Mouse (Mus musculus) embryonic facial prominence, embryonic 14.5 days (tissue): ENCODE measurements around the gene Rfk. TPM values are rescaled to one million over a fixed set of nuclear protein-coding genes. Genes with fewer than 3 reads are reported as not detected.

ENCODE experiments used
- ATAC-seq: fragments of 200-750 bp; cut with Nextera tagmentation; 2 replicates; pipeline ENCODE4 v1.8.0; 2017; ENCODE audit warnings: low read depth, moderate number of reproducible peaks, moderate TSS enrichment
- DNase-seq: peaks from one replicate; pipeline ENCODE4 v3.0.0-alpha.2; 2015; ENCODE audit warnings: low spot score
- H3K27ac ChIP-seq: fragments of 300-500 bp; sonication (generic); replicated peaks from 2 replicates; pipeline ENCODE4 v1.5.1; 2014; ENCODE audit warnings: low read depth, mild to moderate bottlenecking, low read length, moderate library complexity
- H3K27me3 ChIP-seq: fragments of 300-500 bp; sonication (generic); replicated peaks from 2 replicates; pipeline ENCODE4 v1.6.1; 2014; ENCODE audit warnings: low read length; ENCODE audit not compliant: control insufficient read depth, insufficient read depth
- H3K36me3 ChIP-seq: fragments of 300-500 bp; sonication (generic); 2 replicates; pipeline ENCODE4 v1.6.1; 2014; ENCODE audit warnings: low read length, mixed read lengths; ENCODE audit not compliant: control insufficient read depth, insufficient read depth
- H3K4me1 ChIP-seq: fragments of 300-500 bp; sonication (generic); 2 replicates; pipeline ENCODE4 v1.6.1; 2014; ENCODE audit warnings: antibody characterized with exemption, low read length; ENCODE audit not compliant: control insufficient read depth, insufficient read depth
- H3K4me2 ChIP-seq: fragments of 300-500 bp; sonication (generic); 2 replicates; pipeline ENCODE4 v1.6.1; 2014; ENCODE audit warnings: low read depth, mild to moderate bottlenecking, low read length, moderate library complexity, mixed read lengths
- H3K4me3 ChIP-seq: fragments of 300-500 bp; sonication (generic); 2 replicates; pipeline ENCODE4 v1.5.1; 2014; ENCODE audit warnings: low read depth, mild to moderate bottlenecking, low read length
- H3K9ac ChIP-seq: fragments of 300-500 bp; sonication (generic); 2 replicates; pipeline ENCODE4 v1.6.1; 2014; ENCODE audit warnings: low read depth, mild to moderate bottlenecking, low read length, moderate library complexity, mixed read lengths
- H3K9me3 ChIP-seq: fragments of 300-500 bp; sonication (generic); 2 replicates; pipeline ENCODE4 v1.6.1; 2016; ENCODE audit warnings: low read length; ENCODE audit not compliant: control insufficient read depth
- WGBS: fragments of 180-500 bp; shearing (Covaris S2); extraction: QIAGEN DNeasy Blood & Tissue Kit; methylation state at CpG from one replicate; pipeline ENCODE4 v1.1.7; 2014; 5-methylcytosine and 5-hydroxymethylcytosine counted together
- polyA plus RNA-seq: library from polyadenylated mRNA; unstranded; fragments of >200 nt; fragmentation: Nextera tagmentation; extraction: Ambion mirVana; gene quantifications from 2 replicates; pipeline ENCODE4 v1.2.1, GENCODE M21; 2014

The Rfk gene
- polyA plus RNA-seq, 1 experiment from 2014 or later, result 64.7 TPM

DNA sequence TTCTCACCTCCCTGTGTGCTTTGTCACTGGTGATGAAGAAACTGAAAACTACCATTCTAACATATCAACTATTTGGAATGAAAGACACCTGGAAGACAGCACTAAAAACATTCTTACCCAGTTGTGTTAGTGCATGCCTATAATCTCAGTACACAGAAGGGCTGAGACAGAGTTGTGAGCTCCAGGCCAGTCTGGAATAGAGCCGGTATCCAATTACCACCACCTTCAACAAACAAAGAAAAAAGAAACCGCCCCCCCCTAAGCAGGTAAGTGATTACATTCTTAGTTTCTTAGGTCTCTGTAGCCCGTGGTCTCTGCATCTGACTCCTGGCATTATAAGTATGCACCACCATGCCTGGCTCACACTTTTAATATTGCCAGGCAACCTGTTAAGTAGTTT, 977 bp upstream of the Rfk start:
- DNase-seq, result peak; percentile 55
- Histone ChIP-seq H3K4me2 (peak overlapping the region; percentile 55), H3K4me1 (peaks cover 8% of the 10 kb centered on the region), H3K9ac (no peak overlapping the region), H3K4me3 (0 out of 2 replicates have a peak overlapping the region, but pooled peaks have one; percentile 91), H3K27me3 (no peaks in the 10 kb centered on the region), H3K27ac (no peak overlapping the region), H3K9me3 (no peaks in the 10 kb centered on the region), H3K36me3 (peaks cover 10% of the 10 kb centered on the region; the same call in 1 of the 2 replicates)
- peak; percentile 20; the same call in 1 of the 2 replicates for ATAC-seq
- WGBS, result 6% methylated on average over 3 of the region's 3 CpGs

DNA sequence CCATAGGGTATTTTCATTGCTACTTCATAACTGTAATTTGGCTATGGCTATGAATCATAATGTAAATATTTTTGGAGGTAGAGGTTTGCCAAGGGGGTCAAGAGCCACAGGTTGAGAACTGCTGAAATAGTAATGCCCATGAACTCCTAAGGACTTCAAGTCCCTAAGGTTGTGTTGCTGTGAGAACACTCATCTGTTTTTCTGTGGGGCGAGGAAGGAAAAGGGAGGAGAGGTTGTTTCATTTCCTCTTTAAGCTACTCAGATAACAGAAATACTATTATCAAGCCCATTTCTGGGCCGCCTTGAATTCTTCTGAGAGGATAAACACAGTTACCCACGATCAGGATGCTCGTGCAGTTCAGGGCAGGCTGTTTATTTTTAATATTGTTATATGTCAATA, 3.0 kb downstream of the Rfk start:
- H3K4me3 ChIP-seq, result no peak overlapping the region
- H3K4me2 ChIP-seq, result no peak overlapping the region
- no peak overlapping the region for H3K9ac ChIP-seq
- peaks cover 39% of the 10 kb centered on the region for H3K36me3 ChIP-seq
- WGBS, result 85% methylated on average over 4 of the region's 4 CpGs
- H3K9me3 ChIP-seq, result no peaks in the 10 kb centered on the region
- ATAC-seq (no peak), DNase-seq (no peak)
- peaks cover 8% of the 10 kb centered on the region for H3K4me1 ChIP-seq
- no peaks in the 10 kb centered on the region for H3K27me3 ChIP-seq
- no peak overlapping the region for H3K27ac ChIP-seq

DNA sequence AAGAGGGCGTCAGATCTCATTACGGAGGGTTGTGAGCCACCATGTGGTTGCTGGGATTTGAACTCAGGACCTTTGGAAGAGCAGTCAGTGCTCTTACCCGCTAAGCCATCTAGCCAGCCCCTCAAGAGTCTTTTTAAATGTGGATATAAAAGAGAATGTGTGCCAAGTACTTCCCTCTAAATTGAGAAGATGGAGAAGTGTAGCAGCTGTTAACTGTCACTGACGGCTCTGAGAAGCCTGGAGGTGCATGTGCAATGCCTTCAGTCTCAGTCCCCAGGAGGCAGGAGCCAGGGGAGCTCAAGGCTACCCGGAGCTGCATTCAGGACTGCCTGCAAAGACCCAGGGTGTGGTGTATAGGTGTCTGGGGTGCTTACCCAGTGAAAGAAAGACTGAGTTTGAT, 4.1 kb downstream of the Rfk start:
- no peak overlapping the region for H3K4me3 ChIP-seq
- no peak overlapping the region for H3K27ac ChIP-seq
- WGBS, result 72% methylated on average over 5 of the region's 5 CpGs
- H3K4me2 ChIP-seq, result no peak overlapping the region
- H3K36me3 ChIP-seq, result peaks cover 39% of the 10 kb centered on the region
- ATAC-seq (no peak), DNase-seq (no peak)
- H3K9ac ChIP-seq, result no peak overlapping the region
- H3K27me3 ChIP-seq, result no peaks in the 10 kb centered on the region
- H3K4me1 ChIP-seq, result peaks cover 8% of the 10 kb centered on the region
- H3K9me3 ChIP-seq, result no peaks in the 10 kb centered on the region

DNA sequence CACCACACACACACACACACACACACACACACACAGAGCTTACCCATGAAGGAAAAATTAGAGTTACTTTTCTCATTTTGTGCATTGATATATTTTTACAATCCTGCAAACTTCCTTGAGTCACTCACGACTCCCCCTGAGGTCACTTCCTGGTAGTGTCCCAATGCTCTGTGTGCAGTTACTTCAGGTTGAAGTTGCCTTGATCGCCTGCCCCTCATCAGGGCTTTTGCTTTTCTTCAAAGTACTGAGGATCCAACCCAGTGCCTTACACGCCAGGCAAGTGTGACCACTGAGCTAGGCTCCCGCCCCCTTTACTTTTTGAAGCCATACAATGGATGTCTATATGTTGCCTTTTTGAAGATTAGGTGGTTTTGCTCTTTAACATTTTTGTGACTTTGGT, 6.1 kb downstream of the Rfk start:
- Histone ChIP-seq H3K4me3 (no peak overlapping the region), H3K4me1 (peaks cover 4% of the 10 kb centered on the region; the same call in 1 of the 2 replicates), H3K27me3 (no peaks in the 10 kb centered on the region), H3K27ac (no peak overlapping the region), H3K9ac (no peak overlapping the region), H3K9me3 (no peaks in the 10 kb centered on the region), H3K4me2 (no peak overlapping the region), H3K36me3 (peaks cover 39% of the 10 kb centered on the region)
- whole genome bisulfite sequencing, result 88% methylated on average over 4 of the region's 4 CpGs
- DNase-seq (no peak), ATAC-seq (no peak)

DNA sequence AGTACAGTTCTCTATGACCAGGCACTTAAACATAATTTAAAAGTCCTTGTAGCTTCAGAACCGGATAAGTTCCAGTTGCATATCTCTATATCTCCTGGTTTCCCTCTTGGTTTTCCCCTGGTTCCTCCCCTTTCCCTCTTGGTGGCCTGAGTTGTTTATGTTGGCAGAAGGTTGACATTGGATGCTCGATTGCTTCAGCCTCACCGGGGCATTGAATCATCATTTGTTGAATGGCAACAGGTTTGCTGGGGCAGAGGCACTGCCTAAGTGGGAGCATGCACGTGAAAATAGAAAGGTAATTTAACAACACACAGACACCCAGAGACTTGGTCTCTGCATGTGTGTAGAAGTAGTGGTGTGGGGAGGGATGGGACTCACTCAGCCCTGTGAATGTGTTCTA, 6.7 kb downstream of the Rfk start:
- ATAC-seq (no peak), DNase-seq (no peak)
- Histone ChIP-seq H3K9me3 (no peaks in the 10 kb centered on the region), H3K4me3 (no peak overlapping the region), H3K27ac (no peak overlapping the region), H3K4me1 (no peaks in the 10 kb centered on the region), H3K4me2 (no peak overlapping the region), H3K27me3 (no peaks in the 10 kb centered on the region), H3K36me3 (peaks cover 39% of the 10 kb centered on the region), H3K9ac (no peak overlapping the region)
- WGBS, result 79% methylated on average over 4 of the region's 4 CpGs

DNA sequence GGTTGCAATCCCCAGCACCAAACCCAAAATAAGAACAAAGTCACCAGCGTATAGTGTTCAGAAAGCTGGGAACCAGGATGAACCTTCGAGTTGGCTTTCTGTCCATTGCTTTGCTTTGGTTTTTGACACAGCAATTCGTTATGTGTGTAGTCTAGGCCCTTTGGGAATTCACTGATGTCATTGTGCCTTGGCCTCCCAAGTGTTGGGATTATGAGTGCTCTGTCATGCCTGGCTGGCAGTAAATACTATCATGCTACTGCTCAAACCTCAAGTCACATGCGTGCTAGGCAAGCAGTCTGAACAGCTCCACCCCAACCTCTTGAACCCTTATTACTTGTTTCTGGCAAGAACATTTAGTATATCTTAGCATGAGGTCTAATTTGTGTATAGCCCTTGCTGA, 9.3 kb downstream of the Rfk start:
- Histone ChIP-seq H3K36me3 (peaks cover 26% of the 10 kb centered on the region), H3K4me2 (no peak overlapping the region), H3K9ac (no peak overlapping the region), H3K27ac (no peak overlapping the region), H3K27me3 (no peaks in the 10 kb centered on the region), H3K4me1 (no peaks in the 10 kb centered on the region), H3K4me3 (no peak overlapping the region), H3K9me3 (peaks cover 7% of the 10 kb centered on the region; the same call in 1 of the 2 replicates)
- no peak for ATAC-seq
- 83% methylated on average over 4 of the region's 4 CpGs for WGBS
- no peak for DNase-seq

DNA sequence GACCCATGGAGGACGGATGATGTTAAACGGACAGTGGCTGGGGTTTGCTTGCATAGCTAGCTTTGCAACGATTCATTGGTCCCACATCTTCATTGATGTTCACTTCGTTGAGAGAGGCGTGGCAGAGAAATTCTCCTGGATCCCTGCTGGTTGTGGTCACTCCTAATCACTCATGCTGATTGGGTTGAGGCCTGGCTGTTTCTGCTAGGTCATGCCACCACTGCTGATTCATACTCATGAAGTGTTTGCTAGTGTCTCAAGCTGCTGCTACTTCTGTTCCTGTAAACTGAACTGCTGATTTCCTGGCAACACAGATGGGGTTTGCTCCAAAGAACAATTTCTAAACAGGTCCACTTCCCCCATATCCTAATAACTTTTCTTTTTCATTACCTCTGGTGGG, 13.0 kb downstream of the Rfk start:
- Histone ChIP-seq H3K27me3 (no peaks in the 10 kb centered on the region), H3K27ac (no peak overlapping the region), H3K9ac (no peak overlapping the region), H3K36me3 (no peaks in the 10 kb centered on the region), H3K4me3 (no peak overlapping the region), H3K9me3 (peaks cover 7% of the 10 kb centered on the region; the same call in 1 of the 2 replicates), H3K4me1 (no peaks in the 10 kb centered on the region), H3K4me2 (no peak overlapping the region)
- DNase-seq (no peak), ATAC-seq (no peak)
- WGBS, result 94% methylated on average over 5 of the region's 5 CpGs

DNA sequence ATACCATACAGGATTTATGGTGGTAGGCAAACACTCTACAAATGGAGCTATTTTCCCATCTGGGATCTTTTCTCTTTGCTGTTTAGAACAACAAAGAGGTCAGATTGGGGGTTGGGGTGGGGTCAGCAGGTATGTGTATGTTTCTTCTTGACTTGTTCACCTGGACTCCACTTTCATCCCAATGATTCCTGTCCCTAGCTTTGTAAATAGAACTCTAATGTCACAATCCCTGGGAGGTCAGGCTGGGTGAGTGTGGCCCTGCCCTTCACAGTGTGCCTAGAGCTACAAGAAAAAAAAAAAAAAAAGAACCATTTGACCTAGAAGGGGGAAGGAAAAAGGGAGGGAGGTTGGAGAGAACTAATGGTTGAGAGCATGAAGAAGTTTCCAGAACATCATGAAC, 14.7 kb downstream of the Rfk start:
- ATAC-seq, result no peak
- no peak for DNase-seq

DNA sequence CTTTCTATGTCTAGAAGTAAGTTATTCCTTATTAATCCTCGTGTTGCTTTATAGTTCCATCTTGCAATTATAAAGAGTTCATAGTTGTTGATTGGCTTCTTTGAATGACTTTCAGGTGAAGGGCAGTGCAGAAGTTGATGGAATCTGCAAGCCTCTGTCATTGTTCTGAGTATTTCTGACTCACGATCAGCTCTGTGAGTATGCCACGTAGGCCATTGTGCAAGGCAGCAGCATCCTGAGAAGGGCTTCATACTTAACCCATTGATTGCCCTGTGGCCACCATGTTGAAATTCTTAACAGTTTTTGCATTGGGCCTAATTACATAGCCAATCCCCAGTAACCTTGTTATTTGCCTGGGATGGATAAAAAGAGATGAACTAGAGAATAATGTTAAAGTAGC, 15.5 kb downstream of the Rfk start:
- DNase-seq (no peak), ATAC-seq (no peak)
- H3K4me1 ChIP-seq, result no peaks in the 10 kb centered on the region
- no peak overlapping the region for H3K27ac ChIP-seq
- H3K9ac ChIP-seq, result no peak overlapping the region
- no peaks in the 10 kb centered on the region for H3K36me3 ChIP-seq
- WGBS, result 65% methylated on average over 3 of the region's 3 CpGs
- no peak overlapping the region for H3K4me3 ChIP-seq
- no peak overlapping the region for H3K4me2 ChIP-seq
- peaks cover 7% of the 10 kb centered on the region; the same call in 1 of the 2 replicates for H3K9me3 ChIP-seq
- H3K27me3 ChIP-seq, result no peaks in the 10 kb centered on the region

More for the DNA sequence above, 14.7 kb downstream of the Rfk start:
- Histone ChIP-seq H3K36me3 (no peaks in the 10 kb centered on the region), H3K4me3 (no peak overlapping the region), H3K27me3 (no peaks in the 10 kb centered on the region), H3K27ac (no peak overlapping the region), H3K4me2 (no peak overlapping the region), H3K4me1 (no peaks in the 10 kb centered on the region), H3K9me3 (peaks cover 7% of the 10 kb centered on the region; the same call in 1 of the 2 replicates), H3K9ac (no peak overlapping the region)
